Mouse (Mus musculus) hindbrain, postnatal 0 days (tissue): Measurements from ENCODE around the gene Trim69. TPM values are rescaled to one million over a fixed set of nuclear protein-coding genes. Genes with fewer than 3 reads are reported as not detected.

Experiments used
- ATAC-seq: fragments of 200-750 bp; cut with Nextera tagmentation; 2 replicates; pipeline ENCODE4 v1.8.0; 2017; ENCODE audit warnings: mild to moderate bottlenecking, moderate TSS enrichment, moderate library complexity
- DNase-seq: peaks from one replicate; pipeline ENCODE4 v3.0.0-alpha.2; 2015; ENCODE audit warnings: low spot score
- H3K27ac ChIP-seq: fragments of 300-500 bp; sonication (generic); 2 replicates; pipeline ENCODE4 v1.5.1; 2014; ENCODE audit warnings: mild to moderate bottlenecking
- H3K27me3 ChIP-seq: fragments of 300-500 bp; sonication (generic); 2 replicates; pipeline ENCODE4 v1.6.1; 2014; ENCODE audit warnings: low read length, mixed read lengths; ENCODE audit not compliant: insufficient read depth
- H3K36me3 ChIP-seq: fragments of 300-500 bp; sonication (generic); 2 replicates; pipeline ENCODE4 v1.6.1; 2014; ENCODE audit warnings: low read length, mixed read lengths; ENCODE audit not compliant: insufficient read depth
- H3K4me1 ChIP-seq: fragments of 300-500 bp; sonication (generic); 2 replicates; pipeline ENCODE4 v1.6.1; 2014; ENCODE audit warnings: antibody characterized with exemption, low read length, mixed read lengths; ENCODE audit not compliant: insufficient read depth
- H3K4me2 ChIP-seq: fragments of 300-500 bp; sonication (generic); 2 replicates; pipeline ENCODE4 v1.6.1; 2014; ENCODE audit warnings: low read depth, mild to moderate bottlenecking, low read length, moderate library complexity, mixed read lengths
- H3K4me3 ChIP-seq: fragments of 300-500 bp; sonication (generic); 2 replicates; pipeline ENCODE4 v1.5.1; 2014; ENCODE audit warnings: low read length
- H3K9ac ChIP-seq: fragments of 300-500 bp; sonication (generic); replicated peaks from 2 replicates; pipeline ENCODE4 v1.6.1; 2014; ENCODE audit warnings: mild to moderate bottlenecking, low read length, moderate library complexity, mixed read lengths
- H3K9me3 ChIP-seq: fragments of 300-500 bp; sonication (generic); 2 replicates; pipeline ENCODE4 v1.6.1; 2016; ENCODE audit warnings: low read length, mixed read lengths
- CTCF ChIP-seq: IDR thresholded peaks from 2 replicates; pipeline ENCODE4 v1.5.1; 2016; ENCODE audit warnings: antibody characterized with exemption, control low read depth, low read depth
- WGBS: fragments of 180-500 bp; shearing (Covaris S2); extraction: QIAGEN DNeasy Blood & Tissue Kit; methylation state at CpG from one replicate; pipeline ENCODE4 v1.1.7; 2014; 5-methylcytosine and 5-hydroxymethylcytosine counted together
- polyA plus RNA-seq: library from polyadenylated mRNA; unstranded; fragments of >200 nt; fragmentation: Nextera tagmentation; extraction: Ambion mirVana; gene quantifications from 2 replicates; pipeline ENCODE4 v1.2.1, GENCODE M21; 2015
- total RNA-seq: library from RNA; depleted of rRNA; stranded (reverse); fragments of >200 nt; gene quantifications from 2 replicates; pipeline ENCODE4 v1.2.3, GENCODE M21; 2014

Trim69 gene
- total and polyA plus RNA-seq, 2 experiments from 2014 or later = not detected

DNA sequence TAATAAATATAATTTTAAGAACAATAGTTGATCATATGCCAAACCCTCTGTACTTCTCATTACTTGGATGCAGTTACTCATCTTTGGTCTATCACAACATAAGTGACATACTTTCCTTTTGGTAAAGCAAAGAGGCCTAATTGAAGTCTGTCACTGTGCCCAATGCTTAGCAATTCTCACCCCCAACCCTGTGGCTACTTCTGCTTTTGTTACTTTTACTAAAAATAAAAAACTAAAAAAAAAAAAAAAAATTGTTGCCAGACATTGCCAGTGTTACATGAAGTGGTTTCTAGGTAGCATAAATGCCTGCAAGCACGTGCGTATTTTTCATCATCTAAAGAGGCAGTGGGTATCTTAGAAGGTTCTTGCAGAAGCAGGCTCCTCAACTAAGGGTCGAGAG lies 7.7 kb upstream of the Trim69 start:
- TF ChIP-seq CTCF = no peak
- no peak for DNase-seq
- 0 out of 2 replicates have a peak, but pooled peaks cover 3% of the 10 kb centered on the region for H3K4me1 ChIP-seq
- no peaks in the 10 kb centered on the region for H3K27me3 ChIP-seq
- no peak overlapping the region for H3K4me2 ChIP-seq
- 85% methylated on average over 3 of the region's 3 CpGs for WGBS
- H3K4me3 ChIP-seq = no peak overlapping the region
- no peak for ATAC-seq
- H3K9me3 ChIP-seq = no peaks in the 10 kb centered on the region
- no peaks in the 10 kb centered on the region for H3K36me3 ChIP-seq
- H3K9ac ChIP-seq = no peak overlapping the region
- H3K27ac ChIP-seq = no peak overlapping the region

DNA sequence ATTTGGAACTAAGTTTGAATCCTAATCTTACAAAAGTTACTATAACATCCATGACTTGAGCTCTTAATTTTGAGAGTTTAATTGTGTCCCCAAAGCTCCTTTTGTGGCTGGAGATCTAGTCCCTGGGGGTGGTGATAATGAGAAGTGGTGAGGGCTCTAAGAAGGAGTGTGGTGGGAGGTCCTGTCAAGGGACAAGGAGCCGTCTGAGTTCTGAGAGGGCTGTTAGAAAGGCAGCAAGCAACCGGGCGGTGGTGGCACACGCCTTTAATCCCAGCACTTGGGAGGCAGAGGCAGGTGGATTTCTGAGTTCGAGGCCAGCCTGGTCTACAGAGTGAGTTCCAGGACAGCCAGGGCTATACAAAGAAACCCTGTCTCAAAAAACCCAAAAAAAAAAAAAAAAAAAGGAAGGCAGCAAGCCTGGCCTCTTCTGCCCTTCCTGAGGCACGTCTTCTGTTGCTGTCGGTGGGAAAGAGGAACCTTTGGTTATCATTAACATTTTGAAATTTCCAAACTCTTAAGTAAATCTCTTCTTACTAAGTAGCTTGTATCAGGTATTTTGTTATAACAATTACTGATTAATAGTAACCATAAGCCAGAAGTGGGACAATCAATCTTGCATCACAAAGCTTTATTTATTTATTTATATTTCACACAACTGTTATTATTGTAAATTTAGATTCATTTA lies 6.7 kb upstream of the Trim69 start:
- no peak overlapping the region for H3K4me2 ChIP-seq
- DNase-seq (no peak), ATAC-seq (no peak)
- TF ChIP-seq CTCF = no peak
- no peaks in the 10 kb centered on the region for H3K27me3 ChIP-seq
- H3K4me1 ChIP-seq = no peaks in the 10 kb centered on the region
- H3K9ac ChIP-seq = no peak overlapping the region
- no peaks in the 10 kb centered on the region for H3K36me3 ChIP-seq
- 87% methylated on average over 7 of the region's 7 CpGs for WGBS
- H3K9me3 ChIP-seq = no peaks in the 10 kb centered on the region
- no peak overlapping the region for H3K4me3 ChIP-seq
- H3K27ac ChIP-seq = no peak overlapping the region

DNA sequence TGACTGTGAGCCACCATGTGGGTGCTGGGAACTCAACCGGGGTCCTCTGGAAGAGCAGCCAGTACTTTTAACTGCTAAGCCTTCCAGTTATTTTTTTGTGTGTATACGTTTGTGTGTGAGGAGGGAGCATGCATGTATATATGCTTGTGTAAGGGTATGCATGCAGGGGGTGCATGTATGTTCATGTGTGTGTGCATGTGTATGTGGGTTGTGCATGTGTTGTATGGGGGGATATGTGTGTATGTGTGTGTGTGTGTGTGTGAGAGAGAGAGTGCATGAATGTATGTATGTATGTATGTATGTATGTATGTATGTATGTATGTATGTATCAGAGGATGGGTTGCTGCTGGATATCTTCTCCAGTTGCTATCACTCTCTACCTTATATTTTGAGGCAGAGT lies 6.0 kb upstream of the Trim69 start:
- no peaks in the 10 kb centered on the region for H3K4me1 ChIP-seq
- no peaks in the 10 kb centered on the region for H3K9me3 ChIP-seq
- H3K4me3 ChIP-seq = no peak overlapping the region
- no peak for DNase-seq
- 95% methylated on average over 2 of the region's 2 CpGs for WGBS
- ATAC-seq = no peak
- no peak overlapping the region for H3K4me2 ChIP-seq
- no peak for TF ChIP-seq CTCF
- no peak overlapping the region for H3K9ac ChIP-seq
- H3K36me3 ChIP-seq = no peaks in the 10 kb centered on the region
- H3K27ac ChIP-seq = no peak overlapping the region
- H3K27me3 ChIP-seq = no peaks in the 10 kb centered on the region

DNA sequence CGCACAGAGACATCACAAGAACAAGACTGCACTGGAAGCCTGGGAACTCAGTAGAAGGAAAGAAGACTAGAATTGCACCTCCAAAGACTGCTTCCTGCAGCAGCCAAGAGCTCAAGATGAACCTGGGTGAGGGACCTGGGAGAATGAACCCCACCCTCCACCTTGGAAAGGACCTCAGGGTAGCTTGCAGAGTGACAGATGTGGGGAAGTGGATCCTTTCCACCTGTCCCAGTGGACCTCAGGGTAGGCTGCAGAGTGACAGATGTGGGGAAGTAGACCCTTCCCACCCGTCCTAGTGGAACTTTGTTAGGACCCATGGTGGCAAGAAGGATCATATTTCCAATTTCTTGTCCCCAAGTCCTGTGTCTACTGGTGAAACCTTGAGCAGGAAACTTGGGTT lies 5.2 kb upstream of the Trim69 start:
- DNase-seq = no peak
- TF ChIP-seq CTCF = no peak
- no peak for ATAC-seq
- Histone ChIP-seq H3K9ac (no peak overlapping the region), H3K4me3 (no peak overlapping the region), H3K4me1 (no peaks in the 10 kb centered on the region), H3K27me3 (no peaks in the 10 kb centered on the region), H3K4me2 (no peak overlapping the region), H3K27ac (no peak overlapping the region), H3K36me3 (no peaks in the 10 kb centered on the region), H3K9me3 (no peaks in the 10 kb centered on the region)
- 86% methylated on average over 2 of the region's 2 CpGs for WGBS

DNA sequence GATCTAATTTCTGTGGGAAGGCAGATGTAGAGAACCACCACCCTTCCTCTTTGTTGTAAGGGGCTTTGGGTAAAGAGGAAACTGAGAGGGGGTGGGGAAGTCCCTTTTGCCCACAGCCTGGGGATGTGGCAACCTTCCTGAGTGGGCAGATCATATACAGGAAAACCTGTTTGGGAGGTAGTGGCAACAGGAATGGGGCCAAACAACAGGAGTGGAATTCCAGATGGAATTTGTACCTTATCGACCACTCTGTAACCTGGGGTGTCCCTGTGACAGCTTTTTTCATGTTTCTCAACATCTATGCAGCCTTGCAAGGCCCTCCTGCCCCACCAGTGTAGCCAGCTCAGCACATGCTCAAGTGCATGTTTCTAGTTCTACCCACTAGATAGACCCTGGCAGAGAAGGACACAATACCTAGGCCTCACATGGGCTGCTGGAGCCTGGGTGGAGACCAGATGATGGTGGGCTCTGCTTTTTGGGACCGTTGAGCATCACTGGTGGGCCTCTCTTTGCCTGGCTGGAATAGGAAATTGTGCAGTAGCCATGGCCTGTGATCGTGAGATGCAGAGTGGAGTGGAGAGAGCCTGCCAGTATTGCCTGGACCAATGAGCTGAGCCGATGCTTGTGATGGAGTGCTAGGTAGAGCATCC lies 4.3 kb upstream of the Trim69 start:
- Histone ChIP-seq H3K9ac (no peak overlapping the region), H3K9me3 (no peaks in the 10 kb centered on the region), H3K36me3 (no peaks in the 10 kb centered on the region), H3K4me3 (no peak overlapping the region), H3K27ac (no peak overlapping the region), H3K27me3 (no peaks in the 10 kb centered on the region), H3K4me2 (no peak overlapping the region), H3K4me1 (no peaks in the 10 kb centered on the region)
- 90% methylated on average over 4 of the region's 4 CpGs for WGBS
- TF ChIP-seq CTCF = no peak
- DNase-seq (no peak), ATAC-seq (no peak)

DNA sequence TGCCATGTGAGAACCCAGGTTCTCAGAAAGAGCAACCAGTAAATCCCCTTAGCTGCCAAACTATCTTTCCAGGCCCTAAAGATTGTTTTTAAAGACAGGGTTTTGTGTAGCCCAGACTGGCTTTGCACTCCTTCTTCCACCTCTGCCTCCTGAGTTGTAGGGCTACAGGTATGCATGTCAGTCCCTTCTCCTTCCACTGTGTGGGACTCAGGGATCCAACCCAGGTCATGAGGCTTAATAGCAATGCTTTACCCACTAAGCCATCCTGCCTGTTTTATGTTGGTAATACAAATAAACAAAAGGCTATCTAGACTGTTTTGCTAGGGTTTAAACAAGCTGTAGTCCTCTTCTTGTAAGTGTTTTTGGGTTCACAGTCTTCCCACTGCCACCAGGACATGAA lies 2.9 kb upstream of the Trim69 start:
- no peaks in the 10 kb centered on the region for H3K4me1 ChIP-seq
- no peak overlapping the region for H3K9ac ChIP-seq
- H3K27me3 ChIP-seq = no peaks in the 10 kb centered on the region
- H3K36me3 ChIP-seq = no peaks in the 10 kb centered on the region
- H3K4me2 ChIP-seq = no peak overlapping the region
- TF ChIP-seq CTCF = no peak
- ATAC-seq (no peak), DNase-seq (no peak)
- no peak overlapping the region for H3K27ac ChIP-seq
- no peak overlapping the region for H3K4me3 ChIP-seq
- H3K9me3 ChIP-seq = no peaks in the 10 kb centered on the region

DNA sequence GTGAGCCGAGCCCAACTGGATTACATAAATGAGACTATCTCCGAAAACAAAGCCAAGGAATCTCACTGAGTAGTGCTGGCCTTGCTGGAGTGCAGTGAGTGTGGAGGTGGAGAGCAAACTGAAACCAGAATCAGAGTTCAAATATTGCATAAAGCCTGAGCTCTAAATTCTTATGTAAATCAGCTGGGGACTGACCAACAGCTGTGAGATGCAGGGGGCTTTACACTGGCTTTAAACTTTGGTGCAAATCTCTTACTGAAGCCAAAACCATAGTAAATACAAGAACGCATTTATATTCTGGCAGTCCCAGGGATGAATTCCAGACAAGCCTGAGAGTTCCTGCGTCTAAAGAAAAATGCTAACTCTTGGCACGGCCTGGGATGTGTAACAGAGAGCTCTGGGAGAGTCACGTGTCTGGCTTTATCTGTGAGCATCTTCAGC lies 2.1 kb upstream of the Trim69 start:
- DNase-seq (peak; percentile 4), ATAC-seq (no peak)
- no peak for TF ChIP-seq CTCF
- Histone ChIP-seq H3K9me3 (no peaks in the 10 kb centered on the region), H3K9ac (no peak overlapping the region), H3K4me2 (no peak overlapping the region), H3K4me3 (no peak overlapping the region), H3K27me3 (no peaks in the 10 kb centered on the region), H3K36me3 (no peaks in the 10 kb centered on the region), H3K4me1 (no peaks in the 10 kb centered on the region), H3K27ac (no peak overlapping the region)
- WGBS = 51% methylated on average over 6 of the region's 6 CpGs
